In the genomic region with DNA sequence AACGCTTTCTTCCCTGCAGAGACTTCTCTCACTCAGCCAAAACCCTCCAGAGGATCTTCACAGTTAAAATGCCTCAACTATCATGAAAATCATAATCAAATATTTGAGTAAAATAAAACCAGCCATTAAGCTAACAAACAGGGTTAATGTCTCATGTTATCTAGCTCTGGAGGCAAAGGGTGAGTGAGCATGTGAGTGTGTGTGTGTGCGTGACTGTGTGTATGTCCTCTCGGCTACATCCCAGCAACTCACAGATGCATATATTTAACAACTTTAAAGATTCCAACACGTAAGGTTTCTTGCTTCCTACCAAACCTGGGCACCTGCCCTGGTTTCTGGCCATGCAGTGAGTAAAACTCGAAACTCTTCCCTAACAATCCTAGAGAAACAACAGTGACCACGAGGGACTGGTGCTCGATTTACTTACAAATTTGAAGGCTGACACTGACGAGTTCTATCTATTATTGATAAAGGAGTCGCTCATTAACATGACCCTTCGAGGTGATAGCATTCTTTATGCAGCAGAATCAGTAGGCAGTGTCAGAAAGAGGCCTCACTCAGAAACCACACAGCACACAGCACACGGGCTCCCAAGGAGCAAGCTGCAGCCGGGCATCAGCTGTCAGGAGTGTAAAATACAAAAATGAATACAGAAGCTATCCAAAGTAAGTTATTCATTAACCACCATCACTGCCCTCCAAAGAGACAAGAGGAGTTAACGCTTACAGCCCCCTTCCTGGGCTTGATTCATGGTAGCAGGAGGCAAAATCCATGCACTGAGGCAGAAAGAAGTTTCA, we compare ENCODE assay signal across 25 mouse cellular contexts. TPM values are rescaled to one million over a fixed set of nuclear protein-coding genes. Genes with fewer than 3 reads are reported as not detected.
"Had no signal": no experiment of that assay in that cellular context is flagged by ENCODE, and none has a peak within 500 bp of the region (broad histone marks: within the 10 kb centered on the region; RNA-seq: fewer than 3 reads in every experiment).

No protein-coding gene starts in this region.

- ATAC-seq: hindbrain, postnatal 0 days; inflammation-experienced regulatory T-cells, adult 6 months; liver, embryonic 12.5 days; midbrain, embryonic 13.5 days had no signal

- H3K27ac ChIP-seq: hindbrain, postnatal 0 days; layer of hippocampus, adult 2 months; left cerebral cortex, adult 2 months; liver, embryonic 12.5 days; liver, embryonic 15.5 days; lung, embryonic 15.5 days; midbrain, embryonic 10.5 days; midbrain, embryonic 13.5 days; neural tube, embryonic 12.5 days; neural tube, embryonic 15.5 days; stomach, postnatal 0 days had no signal

- H3K4me1 ChIP-seq: liver, embryonic 12.5 days; liver, embryonic 15.5 days; neural tube, embryonic 12.5 days; neural tube, embryonic 15.5 days had no signal

- H3K9me3 ChIP-seq: liver, embryonic 12.5 days; liver, embryonic 15.5 days; lung, embryonic 15.5 days; midbrain, embryonic 10.5 days; midbrain, embryonic 13.5 days; neural tube, embryonic 12.5 days; neural tube, embryonic 15.5 days had no signal

- H3K27me3 ChIP-seq: neural tube, embryonic 12.5 days; neural tube, embryonic 15.5 days had no signal

- H3K9ac ChIP-seq: liver, embryonic 12.5 days; liver, embryonic 15.5 days; lung, embryonic 15.5 days; midbrain, embryonic 13.5 days; neural tube, embryonic 12.5 days; neural tube, embryonic 15.5 days had no signal

- DNase-seq: kidney, adult 8-10 months; kidney, postnatal 25 days; layer of hippocampus, adult 9-11 months; lung, adult 18-20 months; lung, postnatal 10 days; lung, postnatal 36 days; right cerebral cortex, adult 18-20 months; right cerebral cortex, postnatal 14 days; right cerebral cortex, postnatal 4 days; thymus, adult 18-20 months; thymus, postnatal 36 days had no signal

- H3K4me3 ChIP-seq: layer of hippocampus, adult 2 months; left cerebral cortex, adult 2 months; liver, embryonic 12.5 days; liver, embryonic 15.5 days; lung, embryonic 15.5 days; megakaryocyte, embryonic 14.5 days; midbrain, embryonic 10.5 days; midbrain, embryonic 13.5 days; neural tube, embryonic 12.5 days; neural tube, embryonic 15.5 days had no signal

- H3K36me3 ChIP-seq: liver, embryonic 12.5 days; liver, embryonic 15.5 days; lung, embryonic 15.5 days; midbrain, embryonic 10.5 days; midbrain, embryonic 13.5 days; neural tube, embryonic 12.5 days; neural tube, embryonic 15.5 days had no signal

- H3K4me2 ChIP-seq: liver, embryonic 12.5 days; liver, embryonic 15.5 days; lung, embryonic 15.5 days; midbrain, embryonic 13.5 days; neural tube, embryonic 12.5 days; neural tube, embryonic 15.5 days had no signal

RNA-seq across cellular contexts. Expression of gene Vamp9, which starts 46.2 kb away (rescaled TPM):
- polyA plus RNA-seq: inflammation-experienced regulatory T-cells, adult 6 months; large intestine, adult 2 months; liver, embryonic 12.5 days; liver, embryonic 15.5 days had no signal
